Mouse (Mus musculus): ENCODE results near the gene Tmem59l. TPM values are rescaled to one million over a fixed set of nuclear protein-coding genes. Genes with fewer than 3 reads are reported as not detected.
"Not testable (repeated sequence)": the region's sequence is repeated elsewhere in the genome, so short reads cannot be mapped to it uniquely, and the experiment has no call there.

Gene Tmem59l
- total RNA-seq (2021): 10 to 100 TPM; 65.7 to 80.3 TPM

- intact Hi-C loops (cut with DNase I): no loop called here
- no peak for DNase-seq
Observed at GRCm38 (mm10) chr8:70486941-70487520, at the start of gene Tmem59l. TSS of gene Tmem59l (minus strand) at chr8:70487358.

GRCm38 (mm10) chr8:70535701-70536100 is 48.5 kb upstream of the Tmem59l start:
- intact Hi-C loops (cut with DNase I): no loop called here
- DNase-seq: no peak

- DNase-seq: no peak
- intact Hi-C loops (cut with DNase I): no loop called here
Observed at GRCm38 (mm10) chr8:70535221-70535620, 48.1 kb upstream of the Tmem59l start.

- intact Hi-C loops (cut with DNase I): no loop called here
- no peak for DNase-seq
Observed at GRCm38 (mm10) chr8:70534281-70534680, 47.1 kb upstream of the Tmem59l start.

GRCm38 (mm10) chr8:70530314-70530713 is 43.2 kb upstream of the Tmem59l start:
- DNase-seq: no peak
- intact Hi-C loops (cut with DNase I): no loop called here

- intact Hi-C loops (cut with DNase I): no loop called here
Observed at GRCm38 (mm10) chr8:70529741-70530161, 42.6 kb upstream of the Tmem59l start.

GRCm38 (mm10) chr8:70529299-70529698 is 42.1 kb upstream of the Tmem59l start:
- intact Hi-C loops (cut with DNase I): no loop called here
- no peak for DNase-seq

More at GRCm38 (mm10) chr8:70529741-70530161, 42.6 kb upstream of the Tmem59l start:
- DNase-seq: no peak

GRCm38 (mm10) chr8:70528182-70528797 is 41.1 kb upstream of the Tmem59l start:
- no peak for DNase-seq
- intact Hi-C loops (cut with DNase I): no loop called here

- intact Hi-C loops (cut with DNase I): no loop called here
- DNase-seq: peak; percentile 98
Observed at GRCm38 (mm10) chr8:70527512-70528181, 40.5 kb upstream of the Tmem59l start, which contains the start of the genes Fkbp8 and Kxd1. TSS of gene Fkbp8 (plus strand) at chr8:70527724. TSS of gene Kxd1 (minus strand) at chr8:70527956.

GRCm38 (mm10) chr8:70527111-70527511 is 40.0 kb upstream of the Tmem59l start:
- intact Hi-C loops (cut with DNase I): no loop called here
- no peak for DNase-seq

GRCm38 (mm10) chr8:70522592-70523403 is 35.6 kb upstream of the Tmem59l start:
- DNase-seq: peak; percentile 96
- intact Hi-C loops (cut with DNase I): no loop called here

- no peak for DNase-seq
- intact Hi-C loops (cut with DNase I): no loop called here
Observed at GRCm38 (mm10) chr8:70519606-70520005, 32.4 kb upstream of the Tmem59l start.

GRCm38 (mm10) chr8:70519043-70519442 is 31.9 kb upstream of the Tmem59l start:
- intact Hi-C loops (cut with DNase I): no loop called here

GRCm38 (mm10) chr8:70517940-70518643 is 30.9 kb upstream of the Tmem59l start:
- no peak for DNase-seq
- intact Hi-C loops (cut with DNase I): no loop called here

More at GRCm38 (mm10) chr8:70519043-70519442, 31.9 kb upstream of the Tmem59l start:
- DNase-seq: no peak

GRCm38 (mm10) chr8:70513441-70513840 is 26.3 kb upstream of the Tmem59l start:
- intact Hi-C loops (cut with DNase I): no loop called here
- DNase-seq: no peak

GRCm38 (mm10) chr8:70512253-70512903 is 25.2 kb upstream of the Tmem59l start:
- no peak for DNase-seq
- intact Hi-C loops (cut with DNase I): no loop called here

GRCm38 (mm10) chr8:70511770-70512169 is 24.6 kb upstream of the Tmem59l start:
- intact Hi-C loops (cut with DNase I): no loop called here
- DNase-seq: no peak

GRCm38 (mm10) chr8:70511174-70511573 is 24.0 kb upstream of the Tmem59l start:
- intact Hi-C loops (cut with DNase I); DNase-seq: not testable (repeated sequence)

GRCm38 (mm10) chr8:70510228-70510915 is 23.2 kb upstream of the Tmem59l start, which contains the start of gene Uba52:
TSS of gene Uba52 (minus strand) at chr8:70510801.
- intact Hi-C loops (cut with DNase I): no loop called here
- peak; percentile 98 for DNase-seq

All from left cerebral cortex, postnatal 4 days (tissue).